Mouse (Mus musculus) mesoderm, embryonic 11.5 days (tissue): Measurements from ENCODE around the gene Erbin.

Source experiments
- DNase-seq: peaks from one replicate; pipeline ENCODE4 v3.0.0-alpha.2; 2012; ENCODE audit warnings: low read depth, low spot score

The Erbin gene

DNA sequence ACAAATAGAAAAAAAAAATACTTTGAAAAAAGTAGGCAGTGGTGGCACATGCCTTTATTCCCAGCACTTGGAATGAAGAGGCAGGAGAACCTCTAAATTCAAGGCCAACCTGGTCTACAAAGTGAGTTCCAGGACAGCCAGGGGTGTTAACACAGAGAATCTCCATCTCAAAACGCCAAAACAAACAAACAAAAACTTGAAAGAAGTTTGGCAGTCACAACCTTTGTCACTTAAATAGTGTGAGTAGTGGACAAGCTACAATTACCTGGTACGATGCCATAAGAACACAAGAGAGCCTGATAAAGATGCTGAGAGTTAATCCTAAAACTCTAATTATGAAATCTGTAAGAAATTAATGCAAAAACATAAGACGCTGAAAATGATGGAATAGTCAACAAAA lies 8.0 kb downstream of the Erbin start:
- DNase-seq, result no peak

DNA sequence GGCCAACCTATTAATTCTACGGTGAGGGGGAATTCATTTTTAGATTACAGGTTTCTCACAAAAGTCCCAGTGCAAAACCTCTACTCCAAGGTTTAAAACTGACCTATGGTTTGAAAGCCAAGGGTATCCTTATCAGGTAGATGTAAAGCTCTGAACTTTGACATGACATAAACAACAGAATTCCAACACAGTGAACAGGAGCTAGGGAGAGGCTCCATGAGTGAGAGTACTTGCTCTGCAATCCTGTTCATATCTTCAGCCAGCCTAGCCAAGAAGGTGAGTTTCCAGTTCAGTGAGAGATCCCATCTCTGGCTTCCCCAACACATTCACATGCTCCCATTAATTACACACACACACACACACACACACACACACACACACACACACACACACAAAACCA lies 9.7 kb downstream of the Erbin start:
- DNase-seq, result no peak

DNA sequence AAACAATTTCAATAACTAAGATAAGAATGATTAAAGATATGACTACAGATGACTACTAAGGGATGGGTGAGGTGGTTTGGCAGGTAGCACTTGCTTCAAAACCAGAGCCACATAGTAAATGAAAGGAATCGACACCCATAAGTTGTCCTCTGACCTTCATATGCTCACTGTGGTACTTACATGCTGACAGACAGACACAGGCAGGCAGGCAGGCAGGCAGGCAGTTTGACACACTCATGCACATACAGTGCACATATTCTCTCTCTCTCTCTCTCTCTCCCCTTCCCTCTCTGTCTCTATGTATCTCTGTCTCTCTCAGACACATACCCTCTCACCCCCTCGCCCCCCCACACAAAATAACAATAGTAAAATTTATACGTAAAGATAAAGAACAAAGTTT lies 10.4 kb downstream of the Erbin start:
- DNase-seq, result no peak

DNA sequence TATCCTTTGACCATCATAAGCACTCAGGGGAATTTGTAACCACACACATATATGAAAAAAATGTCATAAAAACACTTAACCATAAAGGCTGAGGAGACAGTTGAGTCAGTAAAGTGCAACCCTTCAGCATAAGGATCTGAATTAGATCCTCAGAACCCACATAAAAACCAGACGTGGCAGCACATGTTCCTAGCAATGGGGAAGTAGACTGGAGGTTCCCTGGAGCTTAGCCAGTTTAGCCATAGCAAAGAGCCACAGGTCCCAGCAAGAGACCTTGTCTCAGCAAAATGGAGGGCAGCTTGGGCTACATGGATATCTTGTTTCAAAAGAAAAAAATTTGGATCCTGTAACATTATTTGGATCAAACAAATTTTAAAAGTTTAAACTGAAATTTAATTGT lies 20.3 kb downstream of the Erbin start:
- DNase-seq, result no peak

DNA sequence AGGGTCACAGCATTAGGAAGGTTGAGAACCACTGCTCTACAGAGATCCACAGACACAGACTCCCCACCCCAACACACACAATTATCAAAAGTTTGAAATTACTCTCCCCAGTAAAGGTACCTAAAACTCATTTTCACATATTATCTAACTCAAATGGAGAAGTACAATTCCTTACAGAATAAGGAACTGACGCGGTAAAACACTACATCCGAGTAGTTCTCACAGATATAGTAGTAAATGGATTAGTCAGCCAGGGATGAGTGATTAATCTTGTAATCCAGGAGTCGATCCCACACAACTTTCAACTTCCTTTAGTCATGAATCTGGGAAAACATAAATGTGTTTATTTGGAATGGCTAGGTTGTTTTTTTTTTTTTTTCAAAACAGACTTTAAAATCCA lies 22.7 kb downstream of the Erbin start:
- DNase-seq, result no peak

DNA sequence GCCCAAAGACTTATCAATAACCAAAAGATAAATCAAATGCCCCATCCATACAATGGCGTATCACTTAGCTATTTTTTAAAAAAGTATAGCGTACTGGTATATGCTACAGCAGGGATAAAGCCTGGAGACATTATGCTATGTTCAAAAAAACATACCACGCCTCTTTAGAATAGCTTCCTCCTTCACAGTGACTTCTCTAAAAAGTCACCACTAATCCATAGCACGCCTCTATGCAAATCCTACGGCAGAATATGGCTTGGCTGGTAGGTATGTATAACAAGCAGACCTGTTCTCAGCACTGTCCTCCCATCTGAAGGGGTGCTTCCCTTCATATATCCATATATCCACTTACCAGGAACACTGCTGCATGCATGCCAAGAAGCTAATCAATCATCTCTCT lies 27.2 kb downstream of the Erbin start:
- DNase-seq, result no peak

DNA sequence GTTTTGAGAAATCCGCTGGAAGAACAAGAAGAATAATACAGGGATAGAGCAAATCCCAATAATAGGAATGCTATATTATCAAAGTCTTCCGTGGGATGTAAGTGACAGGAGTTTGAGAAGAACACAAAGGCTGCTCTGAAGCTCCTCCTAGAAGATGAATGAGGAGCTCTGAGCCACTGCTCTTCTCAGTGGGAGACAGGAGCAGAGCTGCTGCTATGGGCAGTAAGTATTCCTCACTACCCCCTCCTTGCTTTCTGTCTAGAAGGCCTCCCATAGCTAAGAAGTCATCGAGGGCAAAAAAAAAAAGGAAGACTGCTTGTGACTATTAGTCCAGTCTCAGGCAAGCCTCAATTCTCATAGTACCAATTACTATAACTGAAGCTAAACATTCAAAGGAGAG lies 30.3 kb downstream of the Erbin start:
- no peak for DNase-seq

DNA sequence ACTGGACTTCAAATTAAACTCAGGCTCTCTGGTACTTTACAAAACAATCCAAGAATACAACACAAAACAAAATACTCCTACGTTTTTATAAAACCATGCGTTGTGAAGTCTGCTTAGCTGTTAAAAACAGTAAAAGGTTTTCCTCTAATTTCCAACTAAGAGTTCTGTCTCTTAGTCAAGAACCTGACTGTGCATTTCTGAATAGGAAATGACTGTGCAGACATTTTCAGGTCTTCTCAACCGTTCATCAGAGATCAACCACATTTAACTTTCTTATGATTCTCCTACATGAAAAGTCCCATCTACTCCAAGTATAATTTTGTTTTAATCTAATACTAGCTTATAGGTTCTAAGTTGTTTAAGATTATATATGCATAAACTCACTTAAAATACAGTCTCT lies 33.8 kb downstream of the Erbin start:
- DNase-seq, result no peak

DNA sequence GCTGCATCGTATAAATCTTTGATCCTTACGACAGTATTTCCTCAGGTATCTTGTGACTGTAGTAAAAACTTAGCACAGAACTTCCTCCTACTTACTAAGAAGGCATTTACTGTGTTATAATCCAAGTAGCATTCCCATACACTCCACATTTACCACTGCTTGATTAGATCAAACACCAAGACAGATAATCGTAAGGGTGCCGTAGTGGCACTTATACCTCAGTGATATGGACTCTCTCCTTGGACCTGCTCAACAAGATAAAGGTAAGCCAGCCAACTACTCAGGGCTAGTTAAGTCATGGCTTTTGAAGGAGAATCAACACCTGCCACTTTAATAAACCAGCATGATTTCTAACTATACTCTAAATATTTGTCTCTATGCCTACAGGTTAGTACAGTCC lies 39.1 kb downstream of the Erbin start:
- no peak for DNase-seq

DNA sequence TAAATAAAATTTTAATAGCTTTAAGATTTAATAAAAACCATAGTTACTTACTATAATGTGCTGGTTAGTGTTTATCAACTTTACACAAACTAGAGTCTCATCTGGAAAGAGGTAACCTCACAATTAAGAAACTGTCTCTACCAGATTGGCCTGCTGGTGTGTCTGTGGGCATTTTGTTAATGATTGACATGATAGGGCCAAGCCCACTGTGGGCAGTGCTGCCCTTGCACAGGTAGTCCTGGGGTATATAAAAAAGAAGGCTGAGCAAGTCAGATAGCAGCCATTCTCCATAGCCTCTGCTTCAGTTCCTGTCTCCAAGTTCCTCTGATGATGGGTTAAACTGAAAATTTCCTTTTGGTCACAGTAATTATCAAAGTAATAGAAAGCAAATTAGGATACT lies 43.6 kb downstream of the Erbin start:
- no peak for DNase-seq

DNA sequence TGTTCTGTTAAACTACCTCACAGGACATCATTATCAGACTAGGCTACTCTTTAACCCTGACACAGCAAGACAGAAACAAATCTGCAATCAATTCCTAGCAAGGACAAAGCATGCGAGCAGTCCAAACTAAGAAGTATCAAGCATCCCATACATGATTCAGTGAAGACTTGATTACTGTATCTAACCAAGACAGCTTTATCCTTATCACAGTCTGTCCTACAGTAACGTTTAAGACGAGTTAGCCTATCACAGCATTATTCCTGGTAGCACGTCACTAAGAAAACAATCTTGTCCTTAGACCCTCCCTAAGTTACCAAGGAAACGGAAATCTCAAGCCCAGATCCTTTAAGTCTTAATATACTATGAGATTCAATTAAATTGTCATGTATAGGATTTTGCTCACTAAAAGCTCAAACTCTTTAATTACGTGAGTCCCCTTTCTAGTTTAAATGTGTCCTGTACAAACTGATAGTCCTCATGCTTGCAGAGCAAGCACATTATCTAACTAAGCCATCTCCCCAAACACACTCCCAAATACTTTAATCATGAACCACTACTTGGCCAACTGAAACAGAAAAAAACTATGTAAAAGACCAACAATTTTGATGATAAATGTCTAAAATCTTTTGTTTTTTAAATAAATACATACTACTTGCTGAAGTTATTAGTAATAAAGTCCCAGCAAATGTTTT lies 44.3 kb downstream of the Erbin start:
- no peak for DNase-seq

DNA sequence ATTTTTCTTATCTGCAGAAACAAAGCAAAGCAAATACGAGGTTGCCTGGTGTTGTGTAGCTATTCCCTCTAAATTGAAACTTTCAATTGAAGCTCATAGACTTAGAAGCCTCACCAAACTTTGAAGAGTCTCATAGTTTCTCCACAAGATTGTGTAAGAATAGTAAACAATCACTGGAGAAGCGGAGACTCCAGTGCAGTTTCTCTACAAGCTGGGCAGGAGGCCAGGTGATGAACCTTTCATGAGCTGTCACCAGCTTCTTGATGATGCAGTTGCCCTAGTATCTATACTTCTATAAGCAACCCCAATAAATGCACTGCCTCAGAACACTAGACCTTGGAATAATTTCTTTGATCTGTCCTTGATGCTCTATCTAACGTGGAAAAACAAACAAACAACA lies 49.5 kb downstream of the Erbin start:
- no peak for DNase-seq

DNA sequence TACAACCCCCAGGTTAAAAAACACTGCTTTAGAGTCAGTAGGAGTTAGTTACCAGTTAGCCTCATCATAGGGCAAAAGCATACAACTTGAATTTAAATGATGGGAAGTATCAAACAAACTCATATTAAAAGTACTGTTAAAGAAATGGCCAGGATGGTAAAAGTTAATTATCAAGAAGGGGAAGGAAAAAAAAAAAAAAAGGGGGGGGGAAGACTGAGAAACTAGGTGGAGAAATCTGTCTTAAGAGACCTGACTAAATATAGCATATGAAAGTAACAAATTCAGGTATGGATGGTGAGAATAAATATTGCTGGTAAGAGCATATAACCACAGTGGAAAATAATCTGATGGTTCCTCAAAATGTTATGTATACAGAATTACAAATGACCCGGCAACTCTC lies 50.2 kb downstream of the Erbin start:
- DNase-seq, result no peak

DNA sequence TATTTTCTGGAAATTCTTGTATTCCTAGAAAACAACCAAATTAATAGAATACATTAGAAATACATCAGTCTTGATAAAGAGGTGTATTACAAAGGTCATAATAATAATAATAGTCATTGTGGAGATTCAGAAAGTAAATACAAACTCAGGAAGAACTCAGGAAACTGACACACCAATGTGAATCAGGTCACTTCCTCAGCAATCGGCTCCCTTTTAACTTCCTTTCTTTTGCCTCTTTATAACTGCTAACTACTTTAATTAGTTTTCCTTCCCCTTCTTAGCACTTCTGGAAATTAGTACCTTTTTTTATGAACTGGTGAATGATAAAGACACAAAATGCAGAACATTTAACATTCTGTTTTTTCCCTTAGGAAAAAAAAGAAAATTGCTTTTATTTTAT lies 51.4 kb downstream of the Erbin start:
- no peak for DNase-seq

DNA sequence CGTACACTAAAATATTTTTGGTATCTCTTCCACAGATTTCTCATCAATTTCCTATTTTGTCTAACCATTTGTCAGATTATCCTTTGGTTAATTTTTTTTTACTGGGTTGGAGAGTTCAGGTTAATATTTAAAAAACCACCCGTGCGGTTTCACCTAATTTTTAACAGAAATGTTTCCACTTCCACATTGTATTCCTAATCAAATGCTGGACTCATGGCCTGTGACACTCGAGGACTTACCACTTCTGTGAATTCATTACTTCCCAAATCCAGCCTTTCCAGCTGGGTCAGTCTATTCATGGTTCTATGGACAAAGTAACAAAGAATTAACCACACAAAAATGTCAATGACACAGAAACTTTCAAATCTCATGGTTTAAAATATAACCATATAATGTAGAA lies 58.3 kb downstream of the Erbin start:
- no peak for DNase-seq

DNA sequence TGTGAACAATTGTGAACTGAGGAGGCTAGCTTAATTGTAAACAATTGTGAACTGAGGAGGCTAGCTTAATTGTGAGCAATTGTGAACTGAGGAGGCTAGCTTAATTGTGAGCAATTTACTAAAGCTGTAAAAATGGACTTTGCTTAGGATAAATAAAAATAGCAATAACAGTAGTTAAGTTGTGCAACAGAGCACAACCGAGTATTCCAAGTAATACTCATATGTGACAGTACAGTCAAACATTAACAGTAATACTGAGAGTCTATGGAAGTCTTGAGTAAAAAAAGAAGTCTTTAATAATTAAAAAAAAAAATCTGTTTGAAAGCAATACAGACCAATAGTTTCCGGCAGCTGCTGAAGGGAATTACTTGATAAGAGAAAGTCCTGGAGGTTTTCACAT lies 61.3 kb downstream of the Erbin start:
- no peak for DNase-seq

DNA sequence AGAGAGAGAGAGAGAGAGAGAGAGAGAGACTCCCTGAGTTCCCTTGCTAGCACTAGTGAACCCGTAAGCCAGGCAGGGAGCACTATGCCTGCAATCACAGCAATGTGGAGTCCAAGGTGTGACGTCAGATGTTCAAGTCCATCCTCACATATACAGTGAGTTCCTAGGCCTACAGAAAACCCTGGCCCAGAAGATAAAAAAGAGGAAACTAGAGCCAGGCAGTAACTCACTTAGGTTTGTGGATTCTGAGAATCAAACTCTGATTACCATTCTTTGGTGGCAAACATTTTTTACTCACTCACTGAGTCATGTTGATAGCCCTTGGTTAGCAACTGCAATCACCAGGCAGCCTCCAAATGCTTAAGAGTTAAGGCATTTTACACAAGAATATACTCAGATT lies 72.7 kb downstream of the Erbin start:
- no peak for DNase-seq

DNA sequence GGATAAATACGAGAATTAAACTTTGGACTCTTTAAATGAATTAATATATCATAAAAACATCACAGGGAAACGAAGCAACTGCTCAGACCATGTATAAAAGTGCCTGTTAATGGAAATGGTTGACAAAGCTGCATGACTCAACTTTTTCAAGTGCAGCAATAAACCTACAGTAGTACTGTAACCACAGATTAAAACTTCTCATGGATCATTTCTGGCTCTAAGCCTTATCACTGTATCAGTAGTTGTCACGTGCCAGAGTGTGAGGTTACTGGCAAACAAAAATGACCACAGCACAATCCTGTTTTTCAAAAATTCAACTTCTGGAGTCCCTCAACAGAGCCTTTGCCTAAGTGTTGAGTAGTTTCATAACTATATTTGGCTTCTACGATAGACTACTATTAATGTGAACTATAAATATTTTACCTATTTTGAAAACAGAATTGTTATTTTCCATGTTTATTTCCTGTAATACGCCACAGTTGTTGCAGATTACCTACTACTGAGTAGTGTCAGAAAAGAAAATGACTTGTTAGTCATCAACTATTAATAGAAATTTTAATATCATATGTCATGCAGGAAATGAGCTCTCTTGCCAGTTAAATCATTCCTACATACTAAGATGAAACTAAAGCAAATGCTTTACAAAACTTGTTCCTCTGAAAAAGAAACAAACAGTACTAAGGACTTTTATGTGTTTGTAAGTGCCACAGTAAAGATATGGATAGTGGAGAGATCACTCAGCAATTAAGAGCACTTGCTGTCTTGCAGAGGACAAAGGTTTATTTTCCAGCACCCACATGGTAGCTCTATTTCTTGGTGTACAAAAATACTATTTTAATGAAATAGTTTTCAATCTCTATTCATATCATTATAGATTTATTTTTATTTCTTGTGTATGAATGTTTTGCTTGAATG lies 78.8 kb downstream of the Erbin start:
- no peak for DNase-seq

DNA sequence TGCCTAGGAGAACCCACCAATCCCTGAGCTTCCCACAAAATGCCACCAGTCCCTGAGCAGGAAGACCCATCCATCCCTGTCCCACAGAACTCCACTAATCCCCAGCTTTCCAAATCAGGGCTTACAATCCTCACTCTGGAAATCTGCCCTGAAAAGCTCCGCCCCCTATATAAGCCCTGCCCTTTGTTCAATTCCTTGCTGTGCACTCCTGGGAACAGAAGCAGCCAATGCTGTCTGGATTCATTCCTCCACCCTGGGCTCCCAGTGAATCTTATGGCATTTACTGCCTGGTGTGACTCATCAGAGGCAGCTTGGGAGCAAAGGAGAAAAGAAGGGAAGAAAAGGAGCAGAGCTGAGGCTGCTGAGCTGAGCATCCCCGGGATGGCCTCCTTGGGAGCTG lies 81.7 kb downstream of the Erbin start:
- no peak for DNase-seq

DNA sequence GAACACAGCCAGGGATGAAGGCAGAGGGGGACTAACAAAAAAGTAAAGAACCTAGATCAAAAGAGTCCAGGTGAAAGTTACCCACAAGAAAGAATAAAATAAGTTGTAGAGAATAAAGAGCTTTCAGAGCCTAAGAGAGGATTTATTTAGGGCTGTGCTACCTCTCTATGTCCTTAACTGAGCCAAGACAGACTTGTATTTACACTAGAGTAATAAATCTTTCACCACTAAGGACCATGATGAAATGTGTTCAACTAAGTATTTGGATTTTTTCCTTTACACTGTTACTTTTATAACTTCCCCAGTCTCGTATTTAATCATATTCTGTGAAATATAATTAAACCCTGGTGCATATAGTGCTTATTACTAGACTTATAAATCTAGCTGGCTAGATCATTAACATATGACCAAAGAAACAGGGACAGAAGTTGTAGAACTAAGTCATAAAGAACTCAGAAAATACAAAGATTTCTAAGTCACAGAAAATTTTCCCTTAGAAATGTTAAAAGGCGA lies 90.6 kb downstream of the Erbin start:
- no peak for DNase-seq

DNA sequence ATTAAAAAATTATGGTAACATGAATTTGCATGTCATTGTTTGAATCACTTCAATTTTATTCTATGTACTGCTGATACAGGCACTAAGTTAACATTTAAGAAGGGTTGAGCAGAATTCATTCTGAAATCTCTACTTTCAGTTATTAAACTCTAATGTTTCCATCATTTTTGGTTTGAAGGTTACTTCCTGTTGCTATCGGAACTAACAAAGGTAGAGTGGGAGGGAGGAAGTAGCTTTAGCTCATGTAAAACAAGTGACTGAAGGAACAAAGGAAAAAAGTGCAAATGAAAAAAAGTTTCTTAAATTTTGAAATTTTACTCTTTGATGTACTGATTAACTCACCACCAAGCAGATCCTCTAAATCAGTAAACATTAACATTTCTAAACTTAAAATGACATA lies 98.0 kb downstream of the Erbin start:
- no peak for DNase-seq

DNA sequence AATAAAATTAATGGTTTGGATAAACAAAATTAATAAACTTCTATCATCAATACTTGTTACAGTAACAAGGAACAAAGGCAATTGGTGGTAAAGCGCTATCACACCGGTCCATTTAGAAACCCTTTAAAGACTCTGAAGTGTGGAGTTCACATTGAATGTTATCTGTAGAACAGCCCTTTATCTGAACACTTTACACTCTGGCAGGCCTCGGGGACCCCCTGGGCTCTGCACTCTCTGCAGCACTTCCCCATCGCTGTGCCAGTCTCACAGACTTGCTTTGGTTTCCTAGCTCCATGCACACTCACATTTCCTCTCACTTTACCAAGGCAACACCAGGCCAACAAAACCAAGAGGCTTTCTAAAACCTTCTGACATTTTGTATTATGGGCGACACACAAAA lies 100.9 kb downstream of the Erbin start:
- DNase-seq, result no peak

DNA sequence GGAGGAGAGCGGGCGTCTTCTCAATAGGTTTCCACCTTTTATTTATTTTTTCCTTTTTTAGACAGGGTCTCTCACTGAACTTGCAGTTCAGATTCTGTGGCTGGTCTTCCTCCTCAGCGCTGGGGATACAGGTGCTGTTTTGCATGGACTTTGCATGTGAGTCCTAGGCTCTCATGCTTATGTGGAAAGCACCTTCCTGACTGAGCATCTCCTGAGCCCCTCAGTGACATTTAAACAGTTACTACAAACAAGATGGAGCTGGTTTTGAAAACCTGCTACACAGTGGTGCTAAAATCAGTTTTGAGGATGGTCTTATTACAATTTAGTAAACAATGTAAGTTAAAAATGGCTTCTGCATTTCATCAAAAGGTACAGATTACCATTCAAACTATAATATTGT lies 102.4 kb downstream of the Erbin start:
- no peak for DNase-seq
